Mouse (Mus musculus) lung, adult 2 months (tissue): ENCODE results near the gene Rnaset2b.
"Not testable (repeated sequence)": the region's sequence is repeated elsewhere in the genome, so short reads cannot be mapped to it uniquely, and the experiment has no call there.

Experiments
- CTCF ChIP-seq: fragments of 200-500 bp; IDR thresholded peaks from 2 replicates; pipeline ENCODE4 v1.5.1; 2011; ENCODE audit warnings: mild to moderate bottlenecking, low read length, control low read depth; ENCODE audit not compliant: insufficient read depth
- POLR2A ChIP-seq: fragments of 200-500 bp; IDR thresholded peaks from 2 replicates; pipeline ENCODE4 v1.6.1; 2011; ENCODE audit warnings: low read depth, mild to moderate bottlenecking, control low read depth, low read length, borderline replicate concordance; ENCODE audit errors: extremely low read depth

DNA sequence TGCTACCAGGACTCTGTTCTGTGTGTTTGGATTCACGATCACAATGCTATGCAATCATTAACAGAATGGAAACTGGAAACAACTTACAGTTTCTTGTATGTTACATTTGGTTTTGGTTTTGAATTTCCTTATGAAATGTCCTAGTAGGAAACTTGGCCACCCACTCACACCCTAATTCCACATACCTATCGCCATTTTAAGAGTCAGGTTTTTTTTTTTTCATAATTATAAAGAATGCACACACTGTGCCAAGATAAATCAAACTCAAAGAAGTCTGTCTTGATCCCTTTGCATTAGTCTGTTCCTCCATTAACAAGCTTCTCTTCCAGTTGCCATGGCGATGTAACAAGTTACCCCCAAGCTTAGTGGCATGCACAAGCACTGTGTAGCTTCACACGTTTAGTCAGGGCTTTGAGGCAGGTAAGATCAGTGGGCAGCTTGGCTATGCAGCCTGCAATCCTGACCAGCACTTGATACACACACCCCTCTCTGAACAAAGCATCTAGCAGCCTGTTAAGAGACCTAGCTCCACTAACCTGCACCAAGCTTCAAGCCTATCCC, 2.5 kb downstream of the Rnaset2b start:
- TF ChIP-seq CTCF, POLR2A: not testable (repeated sequence)
